Mouse (Mus musculus): ENCODE measurements around the gene Tbcd.

The Tbcd gene

GRCm38 (mm10) chr11:121601422-121601821 is 149.7 kb downstream of the Tbcd start:
- no peak for DNase-seq

GRCm38 (mm10) chr11:121605604-121606003 is 153.9 kb downstream of the Tbcd start:
- no peak for DNase-seq

GRCm38 (mm10) chr11:121610976-121611375 is 159.2 kb downstream of the Tbcd start:
- no peak for DNase-seq

GRCm38 (mm10) chr11:121615961-121616485 is 164.3 kb downstream of the Tbcd start:
- no peak for DNase-seq

GRCm38 (mm10) chr11:121616501-121616900 is 164.8 kb downstream of the Tbcd start:
- no peak for DNase-seq

- DNase-seq = no peak
Observed at GRCm38 (mm10) chr11:121617371-121617770, 165.6 kb downstream of the Tbcd start.

- DNase-seq = no peak
Observed at GRCm38 (mm10) chr11:121625007-121625406, 173.3 kb downstream of the Tbcd start.

GRCm38 (mm10) chr11:121627521-121627920 is 175.8 kb downstream of the Tbcd start:
- DNase-seq = no peak

- no peak for DNase-seq
Observed at GRCm38 (mm10) chr11:121629529-121629928, 177.8 kb downstream of the Tbcd start.

- DNase-seq = no peak
Observed at GRCm38 (mm10) chr11:121630406-121630805, 178.7 kb downstream of the Tbcd start.

- DNase-seq = peak; percentile 9
Observed at GRCm38 (mm10) chr11:121631410-121631809, 179.7 kb downstream of the Tbcd start.

GRCm38 (mm10) chr11:121636646-121637045 is 184.9 kb downstream of the Tbcd start:
- DNase-seq = no peak

- DNase-seq = no peak
Observed at GRCm38 (mm10) chr11:121641501-121642145, 189.9 kb downstream of the Tbcd start.

- DNase-seq = no peak
Observed at GRCm38 (mm10) chr11:121645394-121645793, 193.6 kb downstream of the Tbcd start.

GRCm38 (mm10) chr11:121647321-121647720 is 195.6 kb downstream of the Tbcd start:
- DNase-seq = no peak

GRCm38 (mm10) chr11:121648166-121648565 is 196.4 kb downstream of the Tbcd start:
- no peak for DNase-seq

- peak; percentile 8 for DNase-seq
Observed at GRCm38 (mm10) chr11:121649900-121650299, 198.2 kb downstream of the Tbcd start.

GRCm38 (mm10) chr11:121650668-121651067 is 198.9 kb downstream of the Tbcd start:
- DNase-seq = no peak

- DNase-seq = no peak
Observed at GRCm38 (mm10) chr11:121651556-121651955, 199.8 kb downstream of the Tbcd start.

- DNase-seq = no peak
Observed at GRCm38 (mm10) chr11:121651983-121652382, 200.2 kb downstream of the Tbcd start.

GRCm38 (mm10) chr11:121652547-121653305 is 201.0 kb downstream of the Tbcd start:
- peak; percentile 70 for DNase-seq

GRCm38 (mm10) chr11:121653631-121654030 is 201.9 kb downstream of the Tbcd start:
- no peak for DNase-seq

- DNase-seq = no peak
Observed at GRCm38 (mm10) chr11:121654406-121654945, 202.7 kb downstream of the Tbcd start.
